Mouse (Mus musculus): Measurements from ENCODE around the gene Ciita.

DNA sequence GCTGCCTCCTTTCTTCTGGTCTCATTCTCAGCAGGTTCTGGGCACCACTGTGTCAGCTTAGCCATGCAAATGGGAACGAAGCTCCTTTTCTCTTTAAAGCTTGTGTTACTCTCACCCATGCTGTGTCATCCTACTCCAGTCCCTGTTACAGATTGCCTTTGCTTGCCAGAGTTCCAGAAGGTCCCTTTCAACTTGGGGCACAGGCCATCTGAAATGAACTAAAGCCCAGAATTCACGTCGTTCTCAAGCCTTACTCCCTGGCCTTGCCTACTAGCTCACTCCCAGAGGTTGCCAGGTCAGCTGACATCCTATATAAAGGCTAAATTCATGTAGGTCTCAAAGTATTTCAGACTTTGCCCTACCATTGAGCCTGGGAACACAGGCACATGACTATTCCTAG, 69.1 kb downstream of the Ciita start:
- TF ChIP-seq ZNF384 (IDR thresholded peaks at IDR 0.05; ENCODE audit: low read depth, low read length) (no peak), CHD2 (IDR thresholded peaks at IDR 0.05; ENCODE audit: low read depth, low read length) (no peak), ZC3H11A (IDR thresholded peaks at IDR 0.05; ENCODE audit: borderline replicate concordance, low read depth, low read length) (no peak), MAFK (IDR thresholded peaks at IDR 0.05; ENCODE audit: insufficient read depth, low read depth, low read length) (no peak), HCFC1 (IDR thresholded peaks at IDR 0.05; ENCODE audit: borderline replicate concordance, insufficient read depth, low read length) (no peak)
